Mouse (Mus musculus) left cerebral cortex, adult 9 months (tissue): ENCODE measurements at regions not wholly inside any gene's neighbourhood (a gene's known extent, or its start where the extent isn't known, plus 50 kb on each side); places are given as distances from the start of the nearest gene placed in this dataset.

Source experiments
- DNase-seq, 2 experiments: peaks; one replicate each; pipeline ENCODE4 v3.0.0; 2022; ENCODE audit warnings: low spot score in 2 of 2

- no peak for DNase-seq
Observed at GRCm38 (mm10) chr6:51701253-51702020, 177.7 kb downstream of the Snx10 start.

GRCm38 (mm10) chr6:51702456-51703171 is 178.9 kb downstream of the Snx10 start:
- DNase-seq, result no peak

GRCm38 (mm10) chr6:51708011-51708410 is 184.3 kb downstream of the Snx10 start:
- no peak for DNase-seq

GRCm38 (mm10) chr6:51708668-51709339 is 185.1 kb downstream of the Snx10 start:
- no peak for DNase-seq

- DNase-seq, result no peak
Observed at GRCm38 (mm10) chr6:51709340-51710067, 185.8 kb downstream of the Snx10 start.

- DNase-seq, result no peak
Observed at GRCm38 (mm10) chr6:51710153-51710552, 186.5 kb downstream of the Snx10 start.

GRCm38 (mm10) chr6:51710926-51711615 is 187.4 kb downstream of the Snx10 start:
- DNase-seq, result no peak

GRCm38 (mm10) chr6:51711616-51711970 is 187.9 kb downstream of the Snx10 start:
- no peak for DNase-seq

- no peak for DNase-seq
Observed at GRCm38 (mm10) chr6:51715158-51715840, 191.6 kb downstream of the Snx10 start.

- DNase-seq, result no peak
Observed at GRCm38 (mm10) chr6:51717386-51717785, 193.7 kb downstream of the Snx10 start.

GRCm38 (mm10) chr6:51720705-51721104 is 197.0 kb downstream of the Snx10 start:
- no peak for DNase-seq

- no peak for DNase-seq
Observed at GRCm38 (mm10) chr6:51723053-51723452, 199.4 kb downstream of the Snx10 start.

- no peak for DNase-seq
Observed at GRCm38 (mm10) chr6:51727191-51727590, 203.5 kb downstream of the Snx10 start.

GRCm38 (mm10) chr6:51728816-51729562 is 205.3 kb downstream of the Snx10 start:
- no peak for DNase-seq

GRCm38 (mm10) chr6:51730564-51731351 is 207.1 kb downstream of the Snx10 start:
- no peak for DNase-seq

- peak in 1 of 2 experiments; percentile 35 for DNase-seq
Observed at GRCm38 (mm10) chr6:51732298-51732895, 208.7 kb downstream of the Snx10 start.

- no peak for DNase-seq
Observed at GRCm38 (mm10) chr6:51736051-51736450, 212.3 kb downstream of the Snx10 start.

- DNase-seq, result no peak
Observed at GRCm38 (mm10) chr6:51743105-51743660, 219.5 kb downstream of the Snx10 start.

GRCm38 (mm10) chr6:51744607-51745006 is 220.9 kb downstream of the Snx10 start:
- DNase-seq, result no peak
